Mouse (Mus musculus) heart, adult 2 months (tissue): Measurements from ENCODE around the gene Lamtor4.

Experiments used
- CTCF ChIP-seq: fragments of 200-600 bp; IDR thresholded peaks from 2 replicates; pipeline ENCODE4 v1.8.1; 2022; ENCODE audit warnings: antibody characterized with exemption, mild to moderate bottlenecking, moderate library complexity
- EP300 ChIP-seq: fragments of 200-500 bp; IDR thresholded peaks from 2 replicates; pipeline ENCODE4 v1.6.1; 2011; ENCODE audit warnings: low read depth, low read length, control low read depth; ENCODE audit not compliant: insufficient read depth
- POLR2A ChIP-seq: fragments of 200-500 bp; IDR thresholded peaks from 2 replicates; pipeline ENCODE4 v1.6.1; 2011; ENCODE audit warnings: mild to moderate bottlenecking, low read depth, low read length, control low read depth; ENCODE audit not compliant: insufficient read depth

DNA sequence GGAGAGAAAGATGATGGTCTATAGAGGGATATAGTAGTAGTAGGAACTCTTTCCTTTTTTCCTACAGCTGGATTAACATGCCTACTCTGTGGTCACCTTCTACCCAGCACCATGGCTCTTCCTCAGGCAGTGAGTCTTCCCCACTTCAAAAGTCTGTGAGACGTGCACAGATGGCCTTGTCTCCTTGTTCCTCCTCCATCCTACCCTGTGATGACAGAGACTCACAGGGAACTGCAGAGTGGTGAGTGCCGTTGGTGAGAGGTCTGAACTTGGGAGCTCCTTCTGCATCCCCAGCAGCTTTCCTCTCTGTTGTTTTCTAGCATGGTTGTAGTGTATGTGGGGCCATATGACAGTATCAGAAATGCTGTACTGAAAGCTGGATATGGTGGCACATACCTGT is 26.5 kb downstream of the Lamtor4 start:
- TF ChIP-seq CTCF (no peak), POLR2A (no peak), EP300 (no peak)
